Mouse (Mus musculus): ENCODE results near the gene Acbd3. TPM values are rescaled to one million over a fixed set of nuclear protein-coding genes. Genes with fewer than 3 reads are reported as not detected.

Gene Acbd3
- polyA plus RNA-seq, 1 experiment: 10.7 TPM

- Histone ChIP-seq H3K4me3 (ENCODE audit: low read depth, low read length) (no peak overlapping the region), H3K4me1 (ENCODE audit: control insufficient read depth, insufficient read depth, insufficient read length, low read length) (peaks cover 7% of the 10 kb centered on the region), H3K36me3 (ENCODE audit: control insufficient read depth, insufficient read depth, low read length) (peaks cover 14% of the 10 kb centered on the region), H3K27ac (ENCODE audit: insufficient read depth, low read depth, low read length) (no peak overlapping the region), H3K27me3 (ENCODE audit: control insufficient read depth, insufficient read depth, low read length) (no peaks in the 10 kb centered on the region)
- 95% methylated on average over 5 of the region's 5 CpGs for WGBS
- TF ChIP-seq CTCF (IDR thresholded peaks at IDR 0.05; ENCODE audit: extremely low read depth, insufficient read length, insufficient replicate concordance, low read depth, low read length) (no peak), POLR2A (IDR thresholded peaks at IDR 0.05; ENCODE audit: low read depth, low read length) (no peak)
Measured at GRCm38 (mm10) chr1:180798660-180799059, 72.8 kb downstream of the Acbd3 start.

DNA sequence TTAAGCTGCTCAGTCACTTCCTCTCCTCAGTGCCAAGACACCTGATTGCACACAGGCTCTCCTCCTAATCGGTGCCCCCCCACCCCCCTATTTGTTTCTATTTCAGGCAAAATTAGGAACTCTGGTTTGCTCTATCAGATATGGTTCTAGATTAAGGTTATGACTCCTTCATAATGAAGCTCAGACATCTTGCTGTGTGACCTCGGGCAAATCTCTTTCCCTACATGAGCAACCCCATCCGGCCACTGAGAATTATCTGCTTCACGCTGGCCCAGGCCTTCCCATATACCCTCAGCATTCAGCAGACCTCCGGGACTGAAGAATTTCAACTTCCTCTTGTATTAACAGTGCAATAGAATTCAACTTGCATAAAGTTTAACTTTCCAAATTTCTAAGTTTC is 73.4 kb downstream of the Acbd3 start:
- WGBS: 70% methylated on average over 5 of the region's 5 CpGs
- Histone ChIP-seq H3K27ac (ENCODE audit: insufficient read depth, low read depth, low read length) (no peak overlapping the region), H3K4me1 (ENCODE audit: control insufficient read depth, insufficient read depth, insufficient read length, low read length) (peaks cover 2% of the 10 kb centered on the region), H3K36me3 (ENCODE audit: control insufficient read depth, insufficient read depth, low read length) (peaks cover 19% of the 10 kb centered on the region), H3K4me3 (ENCODE audit: low read depth, low read length) (no peak overlapping the region), H3K27me3 (ENCODE audit: control insufficient read depth, insufficient read depth, low read length) (no peaks in the 10 kb centered on the region)
- TF ChIP-seq POLR2A (IDR thresholded peaks at IDR 0.05; ENCODE audit: low read depth, low read length): no peak
- no peak for TF ChIP-seq CTCF (IDR thresholded peaks at IDR 0.05; ENCODE audit: extremely low read depth, insufficient read length, insufficient replicate concordance, low read depth, low read length)

DNA sequence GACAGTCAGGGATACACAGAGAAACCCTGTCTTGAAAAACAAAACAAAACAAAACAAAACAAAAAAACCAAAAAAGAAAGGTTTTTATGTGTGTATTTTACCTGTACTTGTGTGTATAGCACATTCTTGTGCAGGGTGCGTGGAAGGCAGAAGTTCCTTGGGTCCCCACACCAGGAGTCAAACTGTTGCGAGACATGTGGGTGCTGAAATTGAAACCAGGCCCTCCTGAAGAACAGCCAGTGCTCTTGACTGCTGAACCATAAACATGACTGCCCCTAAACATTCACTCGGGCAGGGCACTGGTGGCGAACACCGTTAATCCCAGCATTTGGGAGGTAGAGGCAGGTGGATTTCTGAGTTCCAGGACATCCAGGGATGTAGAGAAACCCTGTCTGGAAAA is 74.2 kb downstream of the Acbd3 start:
- Histone ChIP-seq H3K36me3 (ENCODE audit: control insufficient read depth, insufficient read depth, low read length) (peaks cover 25% of the 10 kb centered on the region), H3K4me3 (ENCODE audit: low read depth, low read length) (no peak overlapping the region), H3K4me1 (ENCODE audit: control insufficient read depth, insufficient read depth, insufficient read length, low read length) (no peaks in the 10 kb centered on the region), H3K27ac (ENCODE audit: insufficient read depth, low read depth, low read length) (no peak overlapping the region), H3K27me3 (ENCODE audit: control insufficient read depth, insufficient read depth, low read length) (no peaks in the 10 kb centered on the region)
- TF ChIP-seq CTCF (IDR thresholded peaks at IDR 0.05; ENCODE audit: extremely low read depth, insufficient read length, insufficient replicate concordance, low read depth, low read length) (no peak), POLR2A (IDR thresholded peaks at IDR 0.05; ENCODE audit: low read depth, low read length) (no peak)
- WGBS: 93% methylated on average over 5 of the region's 5 CpGs

GRCm38 (mm10) chr1:180800814-180801213 is 75.0 kb downstream of the Acbd3 start:
- no peak overlapping the region for H3K27ac ChIP-seq (ENCODE audit: insufficient read depth, low read depth, low read length)
- H3K4me1 ChIP-seq (ENCODE audit: control insufficient read depth, insufficient read depth, insufficient read length, low read length): no peaks in the 10 kb centered on the region
- H3K36me3 ChIP-seq (ENCODE audit: control insufficient read depth, insufficient read depth, low read length): peaks cover 32% of the 10 kb centered on the region
- H3K27me3 ChIP-seq (ENCODE audit: control insufficient read depth, insufficient read depth, low read length): no peaks in the 10 kb centered on the region
- no peak overlapping the region for H3K4me3 ChIP-seq (ENCODE audit: low read depth, low read length)
- WGBS: 34% methylated on average over 2 of the region's 2 CpGs
- TF ChIP-seq POLR2A (IDR thresholded peaks at IDR 0.05; ENCODE audit: low read depth, low read length): no peak

- H3K27ac ChIP-seq (ENCODE audit: insufficient read depth, low read depth, low read length): no peak overlapping the region
- H3K36me3 ChIP-seq (ENCODE audit: control insufficient read depth, insufficient read depth, low read length): peaks cover 38% of the 10 kb centered on the region
- 82% methylated on average over 3 of the region's 3 CpGs for WGBS
- TF ChIP-seq CTCF (IDR thresholded peaks at IDR 0.05; ENCODE audit: extremely low read depth, insufficient read length, insufficient replicate concordance, low read depth, low read length) (no peak), POLR2A (IDR thresholded peaks at IDR 0.05; ENCODE audit: low read depth, low read length) (no peak)
- no peaks in the 10 kb centered on the region for H3K4me1 ChIP-seq (ENCODE audit: control insufficient read depth, insufficient read depth, insufficient read length, low read length)
- H3K4me3 ChIP-seq (ENCODE audit: low read depth, low read length): no peak overlapping the region
- H3K27me3 ChIP-seq (ENCODE audit: control insufficient read depth, insufficient read depth, low read length): no peaks in the 10 kb centered on the region
Measured at GRCm38 (mm10) chr1:180801466-180801994, 75.7 kb downstream of the Acbd3 start.

Other genes starting within 250 kb of the Acbd3 start
- gene Stum, start 242.5 kb upstream of the Acbd3 start, polyA plus RNA-seq (2012; rRNA removed): 14.8 and 15.0 TPM in 2 replicates
- gene Parp1, start 157.1 kb upstream of the Acbd3 start, polyA plus RNA-seq (2012; rRNA removed): 4.9 and 8.4 TPM in 2 replicates
- 1.1 and 1.9 TPM in 2 replicates for gene Lin9, start 84.9 kb upstream of the Acbd3 start, polyA plus RNA-seq (2012; rRNA removed)
- not detected in 2 replicates for gene Mixl1, start 29.0 kb upstream of the Acbd3 start, polyA plus RNA-seq (2012; rRNA removed)
- gene H3f3a, start 87.9 kb downstream of the Acbd3 start, polyA plus RNA-seq (2012; rRNA removed): 156 and 262 TPM in 2 replicates
- gene Sde2, start 125.1 kb downstream of the Acbd3 start, polyA plus RNA-seq (2012; rRNA removed): 3.2 and 5.9 TPM in 2 replicates
- gene Lefty2, start 167.1 kb downstream of the Acbd3 start, polyA plus RNA-seq (2012; rRNA removed): not detected in 2 replicates
- gene Pycr2, start 178.2 kb downstream of the Acbd3 start, polyA plus RNA-seq (2012; rRNA removed): 21.8 and 23.2 TPM in 2 replicates
- 6.3 and 7.1 TPM in 2 replicates for gene Lefty1, start 209.0 kb downstream of the Acbd3 start, polyA plus RNA-seq (2012; rRNA removed)
- 23.5 and 31.9 TPM in 2 replicates for gene Tmem63a, start 216.3 kb downstream of the Acbd3 start, polyA plus RNA-seq (2012; rRNA removed)